Comparison of ENCODE assay signal across 13 mouse cellular contexts in the genomic region with DNA sequence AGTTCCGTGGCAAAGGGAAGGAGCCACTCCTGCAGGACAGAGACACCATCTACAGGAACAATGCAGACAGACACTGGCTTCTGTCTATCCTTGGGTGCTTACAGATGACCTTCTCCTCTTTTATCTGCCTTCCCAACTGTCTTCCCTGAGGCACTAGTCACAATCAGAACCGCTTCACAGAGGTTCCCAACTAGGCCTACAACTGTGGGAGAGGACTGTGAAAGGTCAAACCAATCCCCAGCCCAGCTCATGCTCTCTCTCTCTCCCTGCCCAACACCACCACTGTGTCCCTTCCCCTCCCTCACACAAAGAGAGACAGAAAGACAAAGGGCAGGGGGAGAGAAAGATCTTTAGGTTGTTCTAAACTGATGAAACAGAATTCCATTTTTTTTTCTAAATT.
"Had no signal": no experiment of that assay in that cellular context is flagged by ENCODE, and none has a peak within 500 bp of the region (broad histone marks: within the 10 kb centered on the region; RNA-seq: fewer than 3 reads in every experiment).

No protein-coding gene starts in this region.

- H3K27ac ChIP-seq: layer of hippocampus, adult 2 months; limb, embryonic 13.5 days; liver, embryonic 14.5 days; neural tube, embryonic 13.5 days; stomach, embryonic 15.5 days had no signal

- H3K9me3 ChIP-seq: limb, embryonic 13.5 days; neural tube, embryonic 13.5 days; stomach, embryonic 15.5 days had no signal

- H3K4me3 ChIP-seq: layer of hippocampus, adult 2 months; limb, embryonic 13.5 days; neural tube, embryonic 13.5 days; stomach, embryonic 15.5 days had no signal

- H3K36me3 ChIP-seq: limb, embryonic 13.5 days; neural tube, embryonic 13.5 days; stomach, embryonic 15.5 days had no signal

- H3K4me1 ChIP-seq: limb, embryonic 13.5 days; neural tube, embryonic 13.5 days; stomach, embryonic 15.5 days had no signal

- H3K9ac ChIP-seq: limb, embryonic 13.5 days; liver, embryonic 14.5 days; neural tube, embryonic 13.5 days; stomach, embryonic 15.5 days had no signal

- H3K4me2 ChIP-seq: limb, embryonic 13.5 days; neural tube, embryonic 13.5 days; stomach, embryonic 15.5 days had no signal

- DNase-seq: kidney, adult 18-20 months; kidney, postnatal 4 days; lung, adult 18-20 months; midbrain, embryonic 14.5 days; retina, postnatal 1 day; right cerebral cortex, postnatal 14 days; thymus, adult 18-20 months; thymus, postnatal 14 days had no signal

- H3K27me3 ChIP-seq: limb, embryonic 13.5 days; neural tube, embryonic 13.5 days; stomach, embryonic 15.5 days had no signal
